Mouse (Mus musculus) heart, embryonic 16.5 days (tissue): ENCODE measurements around the gene Tmem91. TPM values are rescaled to one million over a fixed set of nuclear protein-coding genes. Genes with fewer than 3 reads are reported as not detected.
A peak's percentile ranks its signal among the peaks of the same experiment; 100 is the strongest.
"Not testable (repeated sequence)": the region's sequence is repeated elsewhere in the genome, so short reads cannot be mapped to it uniquely, and the experiment has no call there.

ENCODE experiments used
- ATAC-seq: fragments of 200-750 bp; cut with Nextera tagmentation; replicated peaks from 2 replicates; pipeline ENCODE4 v1.8.0; 2017; ENCODE audit warnings: moderate number of reproducible peaks; ENCODE audit not compliant: insufficient read depth, low FRiP score; ENCODE audit errors: extremely low read depth
- H3K27ac ChIP-seq: fragments of 300-500 bp; sonication (generic); 2 replicates; pipeline ENCODE4 v1.5.1; 2014; ENCODE audit warnings: mild to moderate bottlenecking, low read length, control low read depth, moderate library complexity
- H3K27me3 ChIP-seq: fragments of 300-500 bp; sonication (generic); 2 replicates; pipeline ENCODE4 v1.6.1; 2014; ENCODE audit warnings: low read length, mixed read lengths; ENCODE audit not compliant: control insufficient read depth, insufficient read depth
- H3K36me3 ChIP-seq: fragments of 300-500 bp; sonication (generic); 2 replicates; pipeline ENCODE4 v1.6.1; 2014; ENCODE audit not compliant: control insufficient read depth, insufficient read depth
- H3K4me1 ChIP-seq: fragments of 300-500 bp; sonication (generic); 2 replicates; pipeline ENCODE4 v1.6.1; 2014; ENCODE audit warnings: low read length, mixed read lengths; ENCODE audit not compliant: control insufficient read depth, insufficient read depth
- H3K4me2 ChIP-seq: fragments of 300-500 bp; sonication (generic); 2 replicates; pipeline ENCODE4 v1.6.1; 2014; ENCODE audit warnings: low read depth, mild to moderate bottlenecking, control low read depth, low read length
- H3K4me3 ChIP-seq: fragments of 300-500 bp; sonication (generic); 2 replicates; pipeline ENCODE4 v1.5.1; 2014; ENCODE audit warnings: mild to moderate bottlenecking, control low read depth, low read length
- H3K9ac ChIP-seq: fragments of 300-500 bp; sonication (generic); 2 replicates; pipeline ENCODE4 v1.6.1; 2014; ENCODE audit warnings: low read length, control low read depth
- H3K9me3 ChIP-seq: fragments of 300-500 bp; sonication (generic); replicated peaks from 2 replicates; pipeline ENCODE4 v1.6.1; 2016; ENCODE audit warnings: low read length; ENCODE audit not compliant: control insufficient read depth
- WGBS: fragments of 180-500 bp; shearing (Covaris S2); extraction: QIAGEN DNeasy Blood & Tissue Kit; methylation state at CpG from one replicate; pipeline ENCODE4 v1.1.7; 2014; 5-methylcytosine and 5-hydroxymethylcytosine counted together
- polyA plus RNA-seq: library from polyadenylated mRNA; unstranded; fragments of >200 nt; fragmentation: Nextera tagmentation; extraction: Ambion mirVana; gene quantifications from 2 replicates; pipeline ENCODE4 v1.2.1, GENCODE M21; 2015

Tmem91 gene
- polyA plus RNA-seq = 2.1 and 2.2 TPM in 2 replicates

GRCm38 (mm10) chr7:25674719-25675300 lies at the start of gene Tmem91:
Tmem91 (minus strand) TSS chr7:25675166.
- no peaks in the 10 kb centered on the region for H3K9me3 ChIP-seq
- H3K27me3 ChIP-seq = peaks cover 22% of the 10 kb centered on the region
- peaks cover 25% of the 10 kb centered on the region for H3K4me1 ChIP-seq
- no peak within 1 kb of the TSS for H3K27ac ChIP-seq
- no peak for ATAC-seq
- H3K4me2 ChIP-seq = peak within 1 kb of the TSS; percentile 75
- WGBS = 3% methylated on average over 29 of the region's 29 CpGs
- H3K9ac ChIP-seq = peak within 1 kb of the TSS; percentile 53
- no peaks in the 10 kb centered on the region for H3K36me3 ChIP-seq
- peak within 1 kb of the TSS; percentile 46 for H3K4me3 ChIP-seq

- not testable (repeated sequence) for H3K4me3 ChIP-seq, H3K9me3 ChIP-seq, ATAC-seq, H3K27me3 ChIP-seq, H3K27ac ChIP-seq, H3K4me2 ChIP-seq, H3K9ac ChIP-seq
- Histone ChIP-seq H3K4me1 (peaks cover 16% of the 10 kb centered on the region), H3K36me3 (peaks cover 49% of the 10 kb centered on the region)
Observed at GRCm38 (mm10) chr7:25721776-25722175, 46.8 kb upstream of the Tmem91 start.

- Histone ChIP-seq H3K4me2 (no peak overlapping the region), H3K27me3 (no peaks in the 10 kb centered on the region), H3K4me1 (peaks cover 16% of the 10 kb centered on the region), H3K27ac (no peak overlapping the region), H3K9me3 (no peaks in the 10 kb centered on the region), H3K36me3 (peaks cover 43% of the 10 kb centered on the region), H3K4me3 (no peak overlapping the region), H3K9ac (no peak overlapping the region)
- ATAC-seq = no peak
- WGBS = 89% methylated on average over 5 of the region's 5 CpGs
Observed at GRCm38 (mm10) chr7:25720760-25721159, 45.8 kb upstream of the Tmem91 start.

DNA sequence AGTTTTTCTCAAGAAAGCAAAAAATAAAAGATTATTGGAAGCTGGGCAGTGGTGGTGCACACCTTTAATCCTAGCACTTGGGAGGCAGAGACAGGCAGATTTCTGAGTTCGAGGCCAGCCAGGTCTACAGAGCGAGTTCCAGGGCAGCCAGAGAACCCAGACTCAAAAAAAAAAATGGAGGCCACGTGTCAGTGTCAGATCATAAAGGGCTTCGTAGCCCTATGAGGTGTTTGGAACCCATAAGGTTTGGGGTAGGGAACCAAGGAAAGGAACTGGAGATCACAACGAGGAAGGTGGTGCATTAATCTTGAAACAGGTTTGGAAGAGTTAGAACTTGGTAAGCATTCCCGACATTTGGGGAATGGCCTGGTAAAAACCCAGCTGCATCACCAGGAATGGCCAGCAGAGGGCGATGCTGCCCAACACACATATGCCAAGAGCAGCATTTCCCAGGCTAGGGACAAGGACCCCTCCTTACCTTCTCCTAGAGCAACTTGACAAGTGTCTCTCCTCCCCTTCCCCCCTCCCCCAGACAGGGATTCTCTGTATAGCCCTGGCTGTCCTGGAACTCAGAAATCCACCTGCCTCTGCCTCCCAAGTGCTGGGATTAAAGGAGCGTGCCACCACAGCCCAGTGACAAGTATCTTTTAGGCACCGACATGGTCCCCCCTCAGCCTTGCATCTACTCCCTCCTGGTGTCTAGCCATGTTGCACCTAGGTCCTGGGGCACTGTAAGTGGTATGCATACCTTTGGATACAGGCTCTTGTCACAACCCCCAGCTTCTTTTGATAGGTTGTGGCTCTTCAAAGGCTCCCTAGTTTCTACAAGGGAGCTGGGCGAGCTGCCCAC lies 45.0 kb upstream of the Tmem91 start:
- peaks cover 16% of the 10 kb centered on the region for H3K4me1 ChIP-seq
- H3K4me3 ChIP-seq = no peak overlapping the region
- no peaks in the 10 kb centered on the region for H3K27me3 ChIP-seq
- H3K9ac ChIP-seq = no peak overlapping the region
- no peak for ATAC-seq
- H3K27ac ChIP-seq = no peak overlapping the region; the same call in 1 of the 2 replicates
- H3K36me3 ChIP-seq = peaks cover 43% of the 10 kb centered on the region
- WGBS = 58% methylated on average over 10 of the region's 10 CpGs
- no peaks in the 10 kb centered on the region for H3K9me3 ChIP-seq
- H3K4me2 ChIP-seq = no peak overlapping the region

DNA sequence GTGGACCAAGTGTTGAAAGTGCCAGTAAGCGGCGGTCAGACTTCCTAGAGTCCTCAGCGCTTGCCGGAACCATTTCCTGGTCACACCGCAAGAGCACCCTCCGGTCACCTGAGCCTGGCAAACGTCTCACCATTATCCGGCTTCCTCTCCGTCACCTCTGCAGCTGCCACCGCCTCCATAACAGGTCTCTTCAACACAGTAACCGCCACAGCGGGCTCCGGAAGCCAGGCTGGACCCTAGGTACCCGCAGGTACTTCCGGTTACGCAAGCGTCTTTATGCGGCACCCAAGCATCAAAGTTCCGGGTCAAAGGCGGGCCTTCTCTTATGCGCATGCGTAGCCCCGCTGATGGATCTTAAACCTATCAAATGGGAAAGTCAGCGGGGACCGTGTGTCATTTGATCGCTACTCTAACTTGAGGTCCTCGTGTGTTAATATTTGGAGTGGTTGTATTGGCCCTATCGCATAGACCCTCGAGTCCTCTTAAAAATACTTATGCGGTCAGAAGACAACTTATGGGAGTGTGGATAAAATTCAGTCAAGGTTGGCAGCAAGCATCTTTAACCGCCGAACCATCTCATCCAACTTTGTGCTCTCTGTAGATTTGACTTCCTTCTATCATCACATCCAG lies 43.9 kb upstream of the Tmem91 start, which contains the start of gene Ccdc97:
TSS of gene Ccdc97 (minus strand) at position 301 of the 630 bp plus-strand sequence.
- Histone ChIP-seq H3K4me2 (peak within 1 kb of the TSS; percentile 76), H3K9ac (peak within 1 kb of the TSS; percentile 75), H3K36me3 (peaks cover 43% of the 10 kb centered on the region), H3K9me3 (no peaks in the 10 kb centered on the region), H3K4me3 (peak within 1 kb of the TSS; percentile 66), H3K27ac (peak within 1 kb of the TSS; percentile 79), H3K4me1 (peaks cover 16% of the 10 kb centered on the region), H3K27me3 (no peaks in the 10 kb centered on the region)
- WGBS = 2% methylated on average over 32 of the region's 32 CpGs
- peak; percentile 81 for ATAC-seq

- H3K9ac ChIP-seq = no peak overlapping the region
- no peak overlapping the region for H3K27ac ChIP-seq
- no peaks in the 10 kb centered on the region for H3K27me3 ChIP-seq
- no peaks in the 10 kb centered on the region for H3K9me3 ChIP-seq
- ATAC-seq = no peak
- peaks cover 18% of the 10 kb centered on the region for H3K4me1 ChIP-seq
- no peak overlapping the region for H3K4me3 ChIP-seq
- H3K36me3 ChIP-seq = peaks cover 44% of the 10 kb centered on the region
- H3K4me2 ChIP-seq = peak overlapping the region; percentile 76
- 86% methylated on average over 3 of the region's 3 CpGs for WGBS
Observed at GRCm38 (mm10) chr7:25717478-25717877, 42.5 kb upstream of the Tmem91 start.

GRCm38 (mm10) chr7:25715731-25716271 lies 40.8 kb upstream of the Tmem91 start:
- H3K4me2 ChIP-seq = no peak overlapping the region
- no peaks in the 10 kb centered on the region for H3K9me3 ChIP-seq
- WGBS = 93% methylated on average over 22 of the region's 22 CpGs
- peaks cover 38% of the 10 kb centered on the region for H3K36me3 ChIP-seq
- H3K4me1 ChIP-seq = peaks cover 35% of the 10 kb centered on the region
- H3K4me3 ChIP-seq = no peak overlapping the region
- no peak overlapping the region for H3K27ac ChIP-seq
- H3K9ac ChIP-seq = no peak overlapping the region
- ATAC-seq = no peak
- no peaks in the 10 kb centered on the region for H3K27me3 ChIP-seq

DNA sequence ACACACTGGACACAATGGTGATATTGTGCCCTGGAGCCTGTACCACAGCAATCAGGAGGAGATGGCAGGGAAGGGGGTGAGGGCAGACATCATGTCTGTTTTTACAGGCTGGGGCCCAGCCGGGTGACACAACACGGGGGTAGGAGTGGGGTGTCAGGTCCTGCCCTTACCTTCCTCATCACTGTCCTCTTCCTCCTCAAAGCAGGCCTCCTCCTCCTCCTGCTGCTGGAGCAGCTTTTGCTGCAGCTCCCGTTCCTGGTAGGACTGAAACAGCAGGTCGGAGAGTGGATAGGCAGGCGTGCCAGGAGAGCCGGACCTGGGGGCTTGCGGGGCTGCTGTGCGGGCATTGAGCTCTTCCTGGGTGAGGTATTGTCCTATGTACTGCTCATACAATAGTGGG lies 39.6 kb upstream of the Tmem91 start:
- Histone ChIP-seq H3K9ac (no peak overlapping the region), H3K4me1 (peaks cover 44% of the 10 kb centered on the region), H3K27me3 (no peaks in the 10 kb centered on the region), H3K27ac (no peak overlapping the region), H3K36me3 (peaks cover 38% of the 10 kb centered on the region), H3K9me3 (no peaks in the 10 kb centered on the region), H3K4me3 (no peak overlapping the region), H3K4me2 (no peak overlapping the region)
- ATAC-seq = no peak
- WGBS = 86% methylated on average over 8 of the region's 8 CpGs
